24 mouse cellular contexts compared by ENCODE assay signal in genomic region chr11:5565596-5565995, GRCm38 (mm10). TPM values are rescaled to one million over a fixed set of nuclear protein-coding genes. Genes with fewer than 3 reads are reported as not detected.
"Had no signal": no experiment of that assay in that cellular context is flagged by ENCODE, and none has a peak within 500 bp of the region (broad histone marks: within the 10 kb centered on the region; RNA-seq: fewer than 3 reads in every experiment).

No protein-coding gene starts in this region.

- H3K9ac ChIP-seq: kidney, embryonic 15.5 days; liver, embryonic 15.5 days; midbrain, embryonic 15.5 days; neural tube, embryonic 13.5 days had no signal

- H3K27ac ChIP-seq: kidney, embryonic 15.5 days; left cerebral cortex, adult 2 months; limb, embryonic 10.5 days; liver, embryonic 15.5 days; midbrain, embryonic 15.5 days; neural tube, embryonic 13.5 days had no signal

- H3K27me3 ChIP-seq: kidney, embryonic 15.5 days; liver, embryonic 15.5 days; megakaryocyte, embryonic 14.5 days; midbrain, embryonic 15.5 days; neural tube, embryonic 13.5 days had no signal

- H3K36me3 ChIP-seq: kidney, embryonic 15.5 days; limb, embryonic 10.5 days; liver, embryonic 15.5 days; midbrain, embryonic 15.5 days; neural tube, embryonic 13.5 days had no signal

- H3K4me2 ChIP-seq: kidney, embryonic 15.5 days; liver, embryonic 11.5 days; liver, embryonic 15.5 days; midbrain, embryonic 11.5 days; midbrain, embryonic 15.5 days; neural tube, embryonic 13.5 days had no signal

- H3K4me1 ChIP-seq: kidney, embryonic 15.5 days had no signal

- DNase-seq: kidney, postnatal 14 days; lung, adult 2 months; lung, postnatal 36 days; retina, postnatal 1 day; right cerebral cortex, postnatal 4 days; spleen, adult 18-20 months; thymus, adult 18-20 months; thymus, postnatal 14 days had no signal

- ATAC-seq: lung, postnatal 0 days; midbrain, embryonic 15.5 days had no signal

- H3K4me3 ChIP-seq: kidney, embryonic 15.5 days; left cerebral cortex, adult 2 months; limb, embryonic 10.5 days; liver, embryonic 15.5 days; megakaryocyte, embryonic 14.5 days; midbrain, embryonic 15.5 days; neural tube, embryonic 13.5 days had no signal

- H3K9me3 ChIP-seq: kidney, embryonic 15.5 days; limb, embryonic 10.5 days; liver, embryonic 15.5 days; midbrain, embryonic 15.5 days; neural tube, embryonic 13.5 days had no signal

RNA-seq across cellular contexts. Expression of gene Ankrd36, which starts 3.9 kb away (rescaled TPM):
- total RNA-seq: layer of hippocampus, adult 8-10 months; layer of hippocampus, postnatal 25 days; left cerebral cortex, adult 2 months; left cerebral cortex, postnatal 14 days had no signal
- polyA plus RNA-seq: kidney, embryonic 15.5 days; large intestine, adult 2 months; limb, embryonic 10.5 days; lung, adult 2 months; lung, postnatal 0 days; midbrain, embryonic 11.5 days; neural tube, embryonic 13.5 days; stomach, embryonic 14.5 days; urinary bladder, adult 2 months had no signal
